Mouse (Mus musculus) midbrain, embryonic 13.5 days (tissue): ENCODE results near the gene Tubgcp4. TPM values are rescaled to one million over a fixed set of nuclear protein-coding genes. Genes with fewer than 3 reads are reported as not detected.

Experiments used
- ATAC-seq: fragments of 200-750 bp; cut with Nextera tagmentation; 2 replicates; pipeline ENCODE4 v1.8.0; 2017; ENCODE audit warnings: mild to moderate bottlenecking, moderate TSS enrichment, moderate library complexity
- H3K27ac ChIP-seq: fragments of 300-500 bp; sonication (generic); 2 replicates; pipeline ENCODE4 v1.5.1; 2015; ENCODE audit warnings: inconsistent platforms, mild to moderate bottlenecking, moderate library complexity
- H3K27me3 ChIP-seq: fragments of 300-500 bp; sonication (generic); 2 replicates; pipeline ENCODE4 v1.6.1; 2015; ENCODE audit warnings: mild to moderate bottlenecking, inconsistent platforms
- H3K36me3 ChIP-seq: fragments of 300-500 bp; sonication (generic); 2 replicates; pipeline ENCODE4 v1.6.1; 2015; ENCODE audit warnings: mild to moderate bottlenecking, inconsistent platforms
- H3K4me1 ChIP-seq: fragments of 300-500 bp; sonication (generic); replicated peaks from 2 replicates; pipeline ENCODE4 v1.6.1; 2015; ENCODE audit warnings: inconsistent platforms
- H3K4me2 ChIP-seq: fragments of 300-500 bp; sonication (generic); replicated peaks from 2 replicates; pipeline ENCODE4 v1.6.1; 2015; ENCODE audit warnings: moderate library complexity, mild to moderate bottlenecking, inconsistent platforms
- H3K4me3 ChIP-seq: fragments of 300-500 bp; sonication (generic); replicated peaks from 2 replicates; pipeline ENCODE4 v1.5.1; 2015; ENCODE audit warnings: mild to moderate bottlenecking, inconsistent platforms
- H3K9ac ChIP-seq: fragments of 300-500 bp; sonication (generic); replicated peaks from 2 replicates; pipeline ENCODE4 v1.6.1; 2015; ENCODE audit warnings: mild to moderate bottlenecking, inconsistent platforms
- H3K9me3 ChIP-seq: fragments of 300-500 bp; sonication (generic); 2 replicates; pipeline ENCODE4 v1.6.1; 2016; ENCODE audit warnings: mild to moderate bottlenecking, inconsistent platforms
- WGBS: fragments of 180-500 bp; shearing (Covaris S2); methylation state at CpG from one replicate; pipeline ENCODE4 v1.1.7; 2015; 5-methylcytosine and 5-hydroxymethylcytosine counted together
- polyA plus RNA-seq: library from polyadenylated mRNA; unstranded; fragments of >200 nt; fragmentation: Nextera tagmentation; extraction: Ambion mirVana; gene quantifications from 2 replicates; pipeline ENCODE4 v1.2.1, GENCODE M21; 2015

Tubgcp4 gene
- polyA plus RNA-seq, 1 experiment from 2014 or later: 63.9 TPM

- Histone ChIP-seq H3K4me2 (no peak overlapping the region), H3K9ac (no peak overlapping the region), H3K27me3 (no peaks in the 10 kb centered on the region), H3K4me3 (no peak overlapping the region), H3K27ac (no peak overlapping the region), H3K9me3 (no peaks in the 10 kb centered on the region), H3K36me3 (peaks cover 91% of the 10 kb centered on the region), H3K4me1 (0 out of 2 replicates have a peak, but pooled peaks cover 2% of the 10 kb centered on the region)
- ATAC-seq: no peak
Observed at GRCm38 (mm10) chr2:121219177-121219576, 48.7 kb downstream of the Tubgcp4 start.

DNA sequence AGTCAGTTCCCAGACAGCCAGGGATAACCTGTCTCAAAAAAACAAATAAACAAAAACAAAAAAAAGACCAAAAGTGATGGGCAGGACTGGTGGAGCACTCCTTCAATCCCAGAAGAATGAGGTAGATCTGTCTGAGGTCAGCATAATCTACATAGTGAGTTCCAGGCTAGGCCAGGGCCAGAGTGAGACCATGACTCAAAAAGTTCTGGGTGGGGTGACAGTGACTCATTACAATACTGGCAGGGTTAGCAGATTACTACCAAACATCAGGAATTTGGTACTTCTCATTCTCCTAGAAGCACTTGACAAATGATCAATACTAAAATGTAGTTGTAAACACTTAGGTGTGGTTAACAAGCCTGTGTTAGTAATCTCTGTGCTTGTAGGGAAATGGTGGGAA is 49.5 kb downstream of the Tubgcp4 start:
- ATAC-seq: no peak
- H3K4me3 ChIP-seq: no peak overlapping the region
- H3K27ac ChIP-seq: no peak overlapping the region
- H3K4me1 ChIP-seq: no peaks in the 10 kb centered on the region
- no peak overlapping the region for H3K9ac ChIP-seq
- no peak overlapping the region for H3K4me2 ChIP-seq
- H3K27me3 ChIP-seq: no peaks in the 10 kb centered on the region
- no peaks in the 10 kb centered on the region for H3K9me3 ChIP-seq
- peaks cover 88% of the 10 kb centered on the region for H3K36me3 ChIP-seq

DNA sequence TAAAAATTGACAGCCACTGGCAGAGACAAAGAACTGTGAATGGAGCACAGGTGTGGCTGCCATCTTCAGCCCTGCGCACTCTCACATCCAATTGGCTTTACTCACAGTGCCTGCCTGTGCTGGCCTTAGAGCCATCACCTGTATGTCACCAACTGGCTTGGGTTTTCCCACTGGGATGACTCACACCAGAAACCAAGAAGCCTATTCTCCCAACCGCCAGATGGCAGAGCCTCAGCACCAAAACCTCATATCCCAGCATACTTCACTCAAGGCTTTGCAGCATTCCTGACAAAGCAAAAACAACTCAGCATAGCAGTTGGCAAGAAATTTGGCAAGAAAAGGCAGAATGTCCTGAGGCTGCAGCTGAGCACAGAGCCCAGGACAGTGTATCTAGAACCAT is 52.6 kb downstream of the Tubgcp4 start:
- Histone ChIP-seq H3K4me1 (no peaks in the 10 kb centered on the region), H3K36me3 (peaks cover 89% of the 10 kb centered on the region), H3K9me3 (no peaks in the 10 kb centered on the region), H3K4me3 (no peak overlapping the region), H3K9ac (no peak overlapping the region), H3K4me2 (no peak overlapping the region), H3K27me3 (no peaks in the 10 kb centered on the region), H3K27ac (no peak overlapping the region)
- WGBS: 96% methylated on average over 2 of the region's 2 CpGs
- no peak for ATAC-seq

DNA sequence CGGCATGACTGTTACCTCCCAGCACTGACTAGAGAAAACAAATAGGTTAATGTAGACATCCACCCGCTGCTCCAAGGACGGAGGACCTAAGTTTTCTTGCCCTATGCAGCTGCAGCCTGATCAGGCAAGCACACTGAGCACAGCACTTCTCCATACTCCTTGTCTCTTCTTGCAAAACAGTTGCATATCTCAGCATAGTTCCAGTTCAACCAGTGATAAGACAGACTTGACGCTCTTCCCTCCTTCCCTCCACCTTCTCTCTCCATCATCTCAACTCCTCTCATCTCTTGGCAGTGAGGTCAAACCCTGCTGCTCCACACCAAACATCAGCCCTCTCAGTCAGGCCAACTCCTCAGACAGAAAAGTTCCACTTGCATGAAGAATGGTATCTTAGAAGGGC is 57.7 kb downstream of the Tubgcp4 start:
- no peak overlapping the region for H3K4me3 ChIP-seq
- no peak overlapping the region for H3K4me2 ChIP-seq
- H3K36me3 ChIP-seq: peaks cover 91% of the 10 kb centered on the region
- H3K9me3 ChIP-seq: no peaks in the 10 kb centered on the region
- H3K4me1 ChIP-seq: 0 out of 2 replicates have a peak, but pooled peaks cover 4% of the 10 kb centered on the region
- no peak overlapping the region for H3K27ac ChIP-seq
- no peak overlapping the region for H3K9ac ChIP-seq
- ATAC-seq: no peak
- WGBS: 71% methylated on average over 4 of the region's 4 CpGs
- no peaks in the 10 kb centered on the region for H3K27me3 ChIP-seq

DNA sequence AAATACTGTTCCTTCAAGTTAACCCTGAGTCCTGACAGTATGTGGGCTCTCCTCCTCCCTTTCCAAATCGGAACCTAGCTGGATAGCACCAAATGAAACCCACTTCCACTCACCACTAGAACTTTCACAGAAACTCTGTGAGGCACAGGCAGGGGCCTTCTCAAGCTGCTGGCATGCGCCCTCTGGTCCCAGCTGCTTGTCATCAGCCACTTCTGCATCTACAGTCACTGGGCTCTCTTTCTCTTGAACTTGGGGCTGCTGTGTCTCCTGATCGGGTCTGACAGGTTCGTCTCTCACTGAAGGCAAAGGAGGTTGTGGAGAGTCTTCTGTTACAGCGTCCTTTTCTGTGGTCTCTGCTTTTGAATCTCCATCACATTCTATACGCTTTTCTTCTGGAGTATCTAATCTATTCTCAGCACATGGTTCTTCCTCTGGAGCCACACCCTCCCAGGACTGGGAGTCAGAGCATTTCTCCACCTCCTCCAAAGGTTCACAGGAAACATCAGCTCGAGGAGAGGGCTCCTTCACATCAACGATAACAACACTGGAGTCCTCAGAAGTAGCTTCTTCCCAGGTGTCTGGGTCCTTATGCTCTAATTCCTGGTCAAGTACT is 65.1 kb downstream of the Tubgcp4 start:
- WGBS: 95% methylated on average over 8 of the region's 8 CpGs
- peaks cover 85% of the 10 kb centered on the region for H3K36me3 ChIP-seq

GRCm38 (mm10) chr2:121239426-121239825 is 69.0 kb downstream of the Tubgcp4 start:
- no peak overlapping the region for H3K27ac ChIP-seq
- H3K9ac ChIP-seq: no peak overlapping the region
- H3K4me2 ChIP-seq: no peak overlapping the region
- H3K36me3 ChIP-seq: peaks cover 84% of the 10 kb centered on the region
- no peak for ATAC-seq
- H3K9me3 ChIP-seq: no peaks in the 10 kb centered on the region
- no peaks in the 10 kb centered on the region for H3K27me3 ChIP-seq
- H3K4me3 ChIP-seq: no peak overlapping the region
- H3K4me1 ChIP-seq: no peaks in the 10 kb centered on the region
- WGBS: 92% methylated on average over 4 of the region's 4 CpGs

More for the DNA sequence above, 65.1 kb downstream of the Tubgcp4 start:
- Histone ChIP-seq H3K4me3 (no peak overlapping the region), H3K9ac (no peak overlapping the region), H3K4me1 (no peaks in the 10 kb centered on the region), H3K4me2 (no peak overlapping the region), H3K9me3 (no peaks in the 10 kb centered on the region), H3K27me3 (no peaks in the 10 kb centered on the region), H3K27ac (no peak overlapping the region)
- ATAC-seq: no peak

DNA sequence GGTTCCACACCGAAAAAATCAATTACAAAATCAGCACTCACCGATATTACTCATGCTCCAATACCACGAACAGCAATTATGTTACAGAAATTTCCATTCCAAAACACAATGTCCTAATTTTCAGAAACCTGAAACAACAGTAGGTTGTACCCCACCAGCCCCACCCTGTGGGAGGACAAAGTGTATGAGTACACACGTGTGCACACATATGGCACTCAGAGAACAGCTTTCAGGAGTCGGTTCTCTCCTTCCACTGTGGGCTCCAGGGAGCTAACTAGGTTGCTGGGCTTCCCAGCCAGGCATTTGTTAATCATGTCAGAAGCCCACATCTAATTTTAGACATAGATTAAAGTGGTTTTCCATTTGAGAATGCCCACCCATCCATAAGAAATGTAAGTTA is 73.6 kb downstream of the Tubgcp4 start:
- Histone ChIP-seq H3K9me3 (no peaks in the 10 kb centered on the region), H3K27ac (no peak overlapping the region), H3K4me2 (no peak overlapping the region), H3K9ac (no peak overlapping the region), H3K4me1 (no peaks in the 10 kb centered on the region), H3K4me3 (no peak overlapping the region), H3K27me3 (no peaks in the 10 kb centered on the region), H3K36me3 (peaks cover 88% of the 10 kb centered on the region)
- no peak for ATAC-seq
- WGBS: 90% methylated on average over 5 of the region's 5 CpGs

Other genes with a start within 250 kb of the Tubgcp4 start
- gene Ubr1, start 199.9 kb upstream of the Tubgcp4 start, polyA plus RNA-seq: 34.6 and 38.6 TPM in 2 replicates
- 8.7 and 10.2 TPM in 2 replicates for gene Tmem62, start 193.6 kb upstream of the Tubgcp4 start, polyA plus RNA-seq
- 72.0 and 74.9 TPM in 2 replicates for gene Ccndbp1, start 162.3 kb upstream of the Tubgcp4 start, polyA plus RNA-seq
- gene Epb42, start 133.6 kb upstream of the Tubgcp4 start, polyA plus RNA-seq: 0.98 and 1.1 TPM in 2 replicates
- not detected in 2 replicates for gene Tgm5, start 84.8 kb upstream of the Tubgcp4 start, polyA plus RNA-seq
- gene Tgm7, start 60.9 kb upstream of the Tubgcp4 start, polyA plus RNA-seq: not detected in 2 replicates
- 33.9 and 38.5 TPM in 2 replicates for gene Adal, start 30.2 kb upstream of the Tubgcp4 start, polyA plus RNA-seq
- 26.1 and 26.3 TPM in 2 replicates for gene Lcmt2, start 30.0 kb upstream of the Tubgcp4 start, polyA plus RNA-seq
- gene Zscan29, start 471 bp downstream of the Tubgcp4 start, polyA plus RNA-seq: 10.5 and 10.9 TPM in 2 replicates
- gene Trp53bp1, start 100.8 kb downstream of the Tubgcp4 start, polyA plus RNA-seq: 212 and 229 TPM in 2 replicates
- 18.1 and 20.6 TPM in 2 replicates for gene Map1a, start 118.9 kb downstream of the Tubgcp4 start, polyA plus RNA-seq
- 18.0 and 21.0 TPM in 2 replicates for gene Ppip5k1, start 184.7 kb downstream of the Tubgcp4 start, polyA plus RNA-seq
- 25.1 and 25.7 TPM in 2 replicates for gene Ckmt1, start 187.1 kb downstream of the Tubgcp4 start, polyA plus RNA-seq
- gene Strc, start 216.5 kb downstream of the Tubgcp4 start, polyA plus RNA-seq: 0.04 TPM in 1 of 2 replicates, not detected in the other
- 373 and 395 TPM in 2 replicates for gene Pdia3, start 243.1 kb downstream of the Tubgcp4 start, polyA plus RNA-seq
- 5.0 and 5.3 TPM in 2 replicates for gene Catsper2, start 243.1 kb downstream of the Tubgcp4 start, polyA plus RNA-seq